Mouse (Mus musculus) forebrain, embryonic 15.5 days (tissue): ENCODE measurements around the gene Upk1a. TPM values are rescaled to one million over a fixed set of nuclear protein-coding genes. Genes with fewer than 3 reads are reported as not detected.

Experiments used
- microRNA-seq: library from miRNA; unstranded; fragments of <30 nt; microRNA quantifications from one replicate; pipeline ENCODE4, GENCODE M21; 2016
- polyA plus RNA-seq: library from polyadenylated mRNA; unstranded; fragments of >200 nt; fragmentation: Nextera tagmentation; extraction: Ambion mirVana; gene quantifications from 2 replicates; pipeline ENCODE4 v1.2.1, GENCODE M21; 2015

Gene Upk1a
- polyA plus RNA-seq, 1 experiment from 2014 or later, result 0.11 TPM

Small RNA genes lying within 50 kb of the gene (microRNA-seq; reads per million reads assigned to microRNA genes)
- gene Mir3569, result not detected

Other genes starting within 250 kb of the Upk1a start
- 22.5 and 24.3 TPM in 2 replicates for gene Tyrobp, start 199.1 kb downstream of the Upk1a start, polyA plus RNA-seq
- gene Hcst, start 193.0 kb downstream of the Upk1a start, polyA plus RNA-seq, result not detected in 2 replicates
- gene Nfkbid, start 191.1 kb downstream of the Upk1a start, polyA plus RNA-seq, result 1.9 TPM in 2 replicates
- gene Aplp1, start 167.3 kb downstream of the Upk1a start, polyA plus RNA-seq, result 544 and 608 TPM in 2 replicates
- gene Kirrel2, start 155.2 kb downstream of the Upk1a start, polyA plus RNA-seq, result 0.20 and 0.47 TPM in 2 replicates
- gene Nphs1, start 154.5 kb downstream of the Upk1a start, polyA plus RNA-seq, result 0.23 TPM in 1 of 2 replicates, not detected in the other
- gene Prodh2, start 119.2 kb downstream of the Upk1a start, polyA plus RNA-seq, result not detected in 2 replicates
- gene Arhgap33, start 77.8 kb downstream of the Upk1a start, polyA plus RNA-seq, result 115 and 121 TPM in 2 replicates
- 9.3 and 10.4 TPM in 2 replicates for gene Hspb6, start 60.7 kb downstream of the Upk1a start, polyA plus RNA-seq
- gene Proser3, start 60.5 kb downstream of the Upk1a start, polyA plus RNA-seq, result 12.3 and 13.9 TPM in 2 replicates
- gene Lin37, start 53.0 kb downstream of the Upk1a start, polyA plus RNA-seq, result 58.9 and 63.3 TPM in 2 replicates
- 118 and 122 TPM in 2 replicates for gene U2af1l4, start 49.5 kb downstream of the Upk1a start, polyA plus RNA-seq
- 21.7 and 22.7 TPM in 2 replicates for gene Gm49396, start 49.5 kb downstream of the Upk1a start, polyA plus RNA-seq
- gene Psenen, start 49.2 kb downstream of the Upk1a start, polyA plus RNA-seq, result 131 and 138 TPM in 2 replicates
- 6.3 and 6.6 TPM in 2 replicates for gene Igflr1, start 47.4 kb downstream of the Upk1a start, polyA plus RNA-seq
- 10.4 and 12.0 TPM in 2 replicates for gene Kmt2b, start 24.1 kb downstream of the Upk1a start, polyA plus RNA-seq
- gene Zbtb32, start 13.9 kb downstream of the Upk1a start, polyA plus RNA-seq, result 0.33 and 0.50 TPM in 2 replicates
- 899 and 915 TPM in 2 replicates for gene Cox6b1, start 13.3 kb upstream of the Upk1a start, polyA plus RNA-seq
- gene Etv2, start 23.0 kb upstream of the Upk1a start, polyA plus RNA-seq, result not detected in 2 replicates
- 167 and 169 TPM in 2 replicates for gene Rbm42, start 37.5 kb upstream of the Upk1a start, polyA plus RNA-seq
- gene Haus5, start 52.1 kb upstream of the Upk1a start, polyA plus RNA-seq, result 36.2 and 38.3 TPM in 2 replicates
- gene Pmis2, start 58.8 kb upstream of the Upk1a start, polyA plus RNA-seq, result not detected in 2 replicates
- gene 2200002J24Rik, start 86.1 kb upstream of the Upk1a start, polyA plus RNA-seq, result not detected in 2 replicates
- 1.1 and 1.9 TPM in 2 replicates for gene Atp4a, start 99.4 kb upstream of the Upk1a start, polyA plus RNA-seq
- gene Tmem147, start 116.7 kb upstream of the Upk1a start, polyA plus RNA-seq, result 197 and 199 TPM in 2 replicates
- gene Gapdhs, start 130.8 kb upstream of the Upk1a start, polyA plus RNA-seq, result 1.1 TPM in 2 replicates
- gene Sbsn, start 138.6 kb upstream of the Upk1a start, polyA plus RNA-seq, result 1.6 and 2.0 TPM in 2 replicates
- gene Dmkn, start 150.9 kb upstream of the Upk1a start, polyA plus RNA-seq, result 0.26 and 0.74 TPM in 2 replicates
- gene Krtdap, start 175.0 kb upstream of the Upk1a start, polyA plus RNA-seq, result 1.3 TPM in 1 of 2 replicates, not detected in the other
- gene Ffar2, start 210.9 kb upstream of the Upk1a start, polyA plus RNA-seq, result 0.17 and 0.24 TPM in 2 replicates
- not detected in 2 replicates for gene Ffar3, start 243.3 kb upstream of the Upk1a start, polyA plus RNA-seq
- gene Ffar1, start 248.7 kb upstream of the Upk1a start, polyA plus RNA-seq, result not detected in 2 replicates